Mouse (Mus musculus): ENCODE measurements around the gene Metrn. TPM values are rescaled to one million over a fixed set of nuclear protein-coding genes. Genes with fewer than 3 reads are reported as not detected.
"Not testable (repeated sequence)": the region's sequence is repeated elsewhere in the genome, so short reads cannot be mapped to it uniquely, and the experiment has no call there.

Gene Metrn
- polyA plus RNA-seq, 1 experiment from 2014 or later, result 37.0 TPM

- no peak overlapping the region for H3K27ac ChIP-seq (ENCODE audit: low read length)
- H3K4me2 ChIP-seq (ENCODE audit: low read depth, low read length), result peak overlapping the region; percentile 96
- WGBS, result 13% methylated on average over 25 of the region's 25 CpGs
- peak overlapping the region; percentile 71 for H3K4me3 ChIP-seq (ENCODE audit: low read length)
- peak overlapping the region; percentile 64 for H3K9ac ChIP-seq (ENCODE audit: low read depth, low read length)
- H3K4me1 ChIP-seq (ENCODE audit: control insufficient read depth, insufficient read depth, low read length), result peaks cover 11% of the 10 kb centered on the region
- no peaks in the 10 kb centered on the region for H3K36me3 ChIP-seq (ENCODE audit: control insufficient read depth, insufficient read depth, low read length)
- H3K9me3 ChIP-seq (ENCODE audit: control insufficient read depth, low read length), result no peaks in the 10 kb centered on the region
- ATAC-seq, result peak; percentile 19; the same call in 1 of the 2 replicates
- peaks cover 22% of the 10 kb centered on the region for H3K27me3 ChIP-seq (replicated peaks; ENCODE audit: control insufficient read depth, insufficient read depth, low read length)
Measured at GRCm38 (mm10) chr17:25809606-25810340, 12.8 kb upstream of the Metrn start.

- Histone ChIP-seq H3K4me2 (ENCODE audit: low read depth, low read length) (peak within 1 kb of the TSS; percentile 96), H3K27ac (ENCODE audit: low read length) (no peak within 1 kb of the TSS; the same call in 1 of the 2 replicates), H3K9ac (ENCODE audit: low read depth, low read length) (peak within 1 kb of the TSS; percentile 64), H3K27me3 (replicated peaks; ENCODE audit: control insufficient read depth, insufficient read depth, low read length) (peaks cover 22% of the 10 kb centered on the region), H3K4me1 (ENCODE audit: control insufficient read depth, insufficient read depth, low read length) (peaks cover 11% of the 10 kb centered on the region), H3K36me3 (ENCODE audit: control insufficient read depth, insufficient read depth, low read length) (no peaks in the 10 kb centered on the region), H3K9me3 (ENCODE audit: control insufficient read depth, low read length) (no peaks in the 10 kb centered on the region), H3K4me3 (ENCODE audit: low read length) (peak within 1 kb of the TSS; percentile 71)
- WGBS, result under 1% methylated on average over 97 of the region's 100 CpGs
- ATAC-seq, result peak; percentile 83
Measured at GRCm38 (mm10) chr17:25808789-25809605, 12.1 kb upstream of the Metrn start, which contains the start of gene Fbxl16. TSS of gene Fbxl16 (plus strand) at chr17:25809085.

- H3K27me3 ChIP-seq (replicated peaks; ENCODE audit: control insufficient read depth, insufficient read depth, low read length), result peaks cover 22% of the 10 kb centered on the region
- WGBS, result 44% methylated on average over 5 of the region's 5 CpGs
- peaks cover 8% of the 10 kb centered on the region for H3K4me1 ChIP-seq (ENCODE audit: control insufficient read depth, insufficient read depth, low read length)
- H3K4me3 ChIP-seq (ENCODE audit: low read length), result peak overlapping the region; percentile 71; the same call in 1 of the 2 replicates
- no peaks in the 10 kb centered on the region for H3K36me3 ChIP-seq (ENCODE audit: control insufficient read depth, insufficient read depth, low read length)
- 0 out of 2 replicates have a peak overlapping the region, but pooled peaks have one; percentile 64 for H3K9ac ChIP-seq (ENCODE audit: low read depth, low read length)
- H3K9me3 ChIP-seq (ENCODE audit: control insufficient read depth, low read length), result no peaks in the 10 kb centered on the region
- no peak for ATAC-seq
- no peak overlapping the region for H3K4me2 ChIP-seq (ENCODE audit: low read depth, low read length)
- no peak overlapping the region for H3K27ac ChIP-seq (ENCODE audit: low read length)
Measured at GRCm38 (mm10) chr17:25808028-25808427, 11.1 kb upstream of the Metrn start.

- not testable (repeated sequence) for H3K27ac ChIP-seq (ENCODE audit: low read length); H3K4me3 ChIP-seq (ENCODE audit: low read length); H3K36me3 ChIP-seq (ENCODE audit: control insufficient read depth, insufficient read depth, low read length); ATAC-seq; H3K4me1 ChIP-seq (ENCODE audit: control insufficient read depth, insufficient read depth, low read length); H3K4me2 ChIP-seq (ENCODE audit: low read depth, low read length); H3K9me3 ChIP-seq (ENCODE audit: control insufficient read depth, low read length); H3K9ac ChIP-seq (ENCODE audit: low read depth, low read length)
- WGBS, result 45% methylated on average over 2 of the region's 2 CpGs
- H3K27me3 ChIP-seq (replicated peaks; ENCODE audit: control insufficient read depth, insufficient read depth, low read length), result peaks cover 22% of the 10 kb centered on the region
Measured at GRCm38 (mm10) chr17:25807452-25807851, 10.5 kb upstream of the Metrn start.

- H3K9me3 ChIP-seq (ENCODE audit: control insufficient read depth, low read length), result no peaks in the 10 kb centered on the region
- ATAC-seq, result peak; percentile 59; the same call in 1 of the 2 replicates
- H3K4me3 ChIP-seq (ENCODE audit: low read length), result no peak overlapping the region
- H3K4me1 ChIP-seq (ENCODE audit: control insufficient read depth, insufficient read depth, low read length), result peaks cover 8% of the 10 kb centered on the region
- no peaks in the 10 kb centered on the region for H3K36me3 ChIP-seq (ENCODE audit: control insufficient read depth, insufficient read depth, low read length)
- no peak overlapping the region for H3K4me2 ChIP-seq (ENCODE audit: low read depth, low read length)
- H3K27ac ChIP-seq (ENCODE audit: low read length), result no peak overlapping the region
- 68% methylated on average over 4 of the region's 4 CpGs for WGBS
- peaks cover 20% of the 10 kb centered on the region for H3K27me3 ChIP-seq (replicated peaks; ENCODE audit: control insufficient read depth, insufficient read depth, low read length)
- H3K9ac ChIP-seq (ENCODE audit: low read depth, low read length), result no peak overlapping the region
Measured at GRCm38 (mm10) chr17:25806507-25806906, 9.6 kb upstream of the Metrn start.

GRCm38 (mm10) chr17:25802825-25803517, 6.0 kb upstream of the Metrn start:
- H3K9me3 ChIP-seq (ENCODE audit: control insufficient read depth, low read length), result no peaks in the 10 kb centered on the region
- no peak overlapping the region for H3K27ac ChIP-seq (ENCODE audit: low read length)
- H3K4me2 ChIP-seq (ENCODE audit: low read depth, low read length), result no peak overlapping the region
- H3K4me1 ChIP-seq (ENCODE audit: control insufficient read depth, insufficient read depth, low read length), result no peaks in the 10 kb centered on the region
- no peaks in the 10 kb centered on the region for H3K27me3 ChIP-seq (replicated peaks; ENCODE audit: control insufficient read depth, insufficient read depth, low read length)
- ATAC-seq, result peak; percentile 45
- no peak overlapping the region for H3K9ac ChIP-seq (ENCODE audit: low read depth, low read length)
- H3K36me3 ChIP-seq (ENCODE audit: control insufficient read depth, insufficient read depth, low read length), result no peaks in the 10 kb centered on the region
- WGBS, result 11% methylated on average over 10 of the region's 10 CpGs
- no peak overlapping the region for H3K4me3 ChIP-seq (ENCODE audit: low read length)

- no peak overlapping the region for H3K9ac ChIP-seq (ENCODE audit: low read depth, low read length)
- no peak overlapping the region for H3K4me3 ChIP-seq (ENCODE audit: low read length)
- H3K4me2 ChIP-seq (ENCODE audit: low read depth, low read length), result no peak overlapping the region
- peaks cover 10% of the 10 kb centered on the region; the same call in 1 of the 2 replicates for H3K4me1 ChIP-seq (ENCODE audit: control insufficient read depth, insufficient read depth, low read length)
- no peak overlapping the region for H3K27ac ChIP-seq (ENCODE audit: low read length)
- H3K9me3 ChIP-seq (ENCODE audit: control insufficient read depth, low read length), result no peaks in the 10 kb centered on the region
- no peaks in the 10 kb centered on the region for H3K27me3 ChIP-seq (replicated peaks; ENCODE audit: control insufficient read depth, insufficient read depth, low read length)
- ATAC-seq, result peak; percentile 32; the same call in 1 of the 2 replicates
- 8% methylated on average over 6 of the region's 6 CpGs for WGBS
- no peaks in the 10 kb centered on the region for H3K36me3 ChIP-seq (ENCODE audit: control insufficient read depth, insufficient read depth, low read length)
Measured at GRCm38 (mm10) chr17:25801029-25801428, 4.1 kb upstream of the Metrn start.

- Histone ChIP-seq H3K4me2 (ENCODE audit: low read depth, low read length) (peak overlapping the region; percentile 97), H3K9me3 (ENCODE audit: control insufficient read depth, low read length) (no peaks in the 10 kb centered on the region), H3K27ac (ENCODE audit: low read length) (peak overlapping the region; percentile 6), H3K4me1 (ENCODE audit: control insufficient read depth, insufficient read depth, low read length) (peaks cover 31% of the 10 kb centered on the region), H3K9ac (ENCODE audit: low read depth, low read length) (peak overlapping the region; percentile 75), H3K36me3 (ENCODE audit: control insufficient read depth, insufficient read depth, low read length) (0 out of 2 replicates have a peak, but pooled peaks cover 2% of the 10 kb centered on the region), H3K27me3 (replicated peaks; ENCODE audit: control insufficient read depth, insufficient read depth, low read length) (no peaks in the 10 kb centered on the region), H3K4me3 (ENCODE audit: low read length) (peak overlapping the region; percentile 83)
- ATAC-seq, result 0 out of 2 replicates have a peak, but pooled peaks have one; percentile 1
- 5% methylated on average over 36 of the region's 37 CpGs for WGBS
Measured at GRCm38 (mm10) chr17:25796211-25796771, 645 bp downstream of the Metrn start.
